Mouse (Mus musculus): ENCODE data around the gene Nudt21.

Gene Nudt21

GRCm38 (mm10) chr8:93998961-93999360, 37.9 kb downstream of the Nudt21 start:
- DNase-seq (ENCODE audit: low spot score), result no peak

GRCm38 (mm10) chr8:93989739-93990138, 47.1 kb downstream of the Nudt21 start:
- no peak for DNase-seq (ENCODE audit: low spot score)

- DNase-seq (ENCODE audit: low spot score), result no peak
Measured at GRCm38 (mm10) chr8:93984731-93985130, 52.1 kb downstream of the Nudt21 start.

- DNase-seq (ENCODE audit: low spot score), result no peak
Measured at GRCm38 (mm10) chr8:93983827-93984226, 53.0 kb downstream of the Nudt21 start.

- no peak for DNase-seq (ENCODE audit: low spot score)
Measured at GRCm38 (mm10) chr8:93981679-93982215, 55.1 kb downstream of the Nudt21 start.

- DNase-seq (ENCODE audit: low spot score), result peak; percentile 19
Measured at GRCm38 (mm10) chr8:93980141-93980540, 56.7 kb downstream of the Nudt21 start.

- DNase-seq (ENCODE audit: low spot score), result peak; percentile 35
Measured at GRCm38 (mm10) chr8:93976446-93977211, 60.2 kb downstream of the Nudt21 start.

GRCm38 (mm10) chr8:93975358-93975757, 61.5 kb downstream of the Nudt21 start:
- peak; percentile 7 for DNase-seq (ENCODE audit: low spot score)

- peak; percentile 27 for DNase-seq (ENCODE audit: low spot score)
Measured at GRCm38 (mm10) chr8:93974602-93975186, 62.1 kb downstream of the Nudt21 start.

- peak; percentile 32 for DNase-seq (ENCODE audit: low spot score)
Measured at GRCm38 (mm10) chr8:93973831-93974375, 62.9 kb downstream of the Nudt21 start.

- peak; percentile 40 for DNase-seq (ENCODE audit: low spot score)
Measured at GRCm38 (mm10) chr8:93972971-93973734, 63.7 kb downstream of the Nudt21 start.

- DNase-seq (ENCODE audit: low spot score), result peak; percentile 28
Measured at GRCm38 (mm10) chr8:93972211-93972610, 64.6 kb downstream of the Nudt21 start.

- peak; percentile 31 for DNase-seq (ENCODE audit: low spot score)
Measured at GRCm38 (mm10) chr8:93971451-93971850, 65.4 kb downstream of the Nudt21 start.

GRCm38 (mm10) chr8:93969626-93970340, 67.0 kb downstream of the Nudt21 start:
- DNase-seq (ENCODE audit: low spot score), result no peak

GRCm38 (mm10) chr8:93968293-93968692, 68.5 kb downstream of the Nudt21 start:
- DNase-seq (ENCODE audit: low spot score), result no peak

All from testis, postnatal 10 days (tissue).